Mouse (Mus musculus) hindbrain, embryonic 16.5 days (tissue): ENCODE measurements around the gene Shmt2. TPM values are rescaled to one million over a fixed set of nuclear protein-coding genes. Genes with fewer than 3 reads are reported as not detected.

ENCODE experiments used
- ATAC-seq: fragments of 200-750 bp; cut with Nextera tagmentation; 2 replicates; pipeline ENCODE4 v1.8.0; 2017; ENCODE audit warnings: moderate TSS enrichment, moderate library complexity
- H3K27ac ChIP-seq: fragments of 300-500 bp; sonication (generic); 2 replicates; pipeline ENCODE4 v1.5.1; 2014; ENCODE audit warnings: low read depth, mild to moderate bottlenecking, control low read depth, low read length, moderate library complexity
- H3K27me3 ChIP-seq: fragments of 300-500 bp; sonication (generic); replicated peaks from 2 replicates; pipeline ENCODE4 v1.6.1; 2014; ENCODE audit warnings: low read length; ENCODE audit not compliant: control insufficient read depth, insufficient read depth
- H3K36me3 ChIP-seq: fragments of 300-500 bp; sonication (generic); 2 replicates; pipeline ENCODE4 v1.6.1; 2014; ENCODE audit warnings: mild to moderate bottlenecking, low read length, moderate library complexity, mixed read lengths; ENCODE audit not compliant: control insufficient read depth, insufficient read depth
- H3K4me1 ChIP-seq: fragments of 300-500 bp; sonication (generic); 2 replicates; pipeline ENCODE4 v1.6.1; 2014; ENCODE audit warnings: low read depth, low read length; ENCODE audit not compliant: control insufficient read depth, insufficient read depth
- H3K4me2 ChIP-seq: fragments of 300-500 bp; sonication (generic); 2 replicates; pipeline ENCODE4 v1.6.1; 2014; ENCODE audit warnings: mild to moderate bottlenecking, low read length, control low read depth, moderate library complexity
- H3K4me3 ChIP-seq: fragments of 300-500 bp; sonication (generic); 2 replicates; pipeline ENCODE4 v1.5.1; 2014; ENCODE audit warnings: mild to moderate bottlenecking, low read length, control low read depth, moderate library complexity
- H3K9ac ChIP-seq: fragments of 300-500 bp; sonication (generic); 2 replicates; pipeline ENCODE4 v1.6.1; 2014; ENCODE audit warnings: low read depth, mild to moderate bottlenecking, control low read depth, low read length, moderate library complexity
- H3K9me3 ChIP-seq: fragments of 300-500 bp; sonication (generic); 2 replicates; pipeline ENCODE4 v1.6.1; 2014; ENCODE audit warnings: mild to moderate bottlenecking, low read length, moderate library complexity; ENCODE audit not compliant: control insufficient read depth
- WGBS: fragments of 180-500 bp; shearing (Covaris S2); extraction: QIAGEN DNeasy Blood & Tissue Kit; methylation state at CpG from one replicate; pipeline ENCODE4 v1.1.7; 2014; 5-methylcytosine and 5-hydroxymethylcytosine counted together
- polyA plus RNA-seq: library from polyadenylated mRNA; unstranded; fragments of >200 nt; fragmentation: Nextera tagmentation; extraction: Ambion mirVana; gene quantifications from 2 replicates; pipeline ENCODE4 v1.2.1, GENCODE M21; 2015

Shmt2 gene
- polyA plus RNA-seq, 1 experiment from 2014 or later: 52.8 TPM

DNA sequence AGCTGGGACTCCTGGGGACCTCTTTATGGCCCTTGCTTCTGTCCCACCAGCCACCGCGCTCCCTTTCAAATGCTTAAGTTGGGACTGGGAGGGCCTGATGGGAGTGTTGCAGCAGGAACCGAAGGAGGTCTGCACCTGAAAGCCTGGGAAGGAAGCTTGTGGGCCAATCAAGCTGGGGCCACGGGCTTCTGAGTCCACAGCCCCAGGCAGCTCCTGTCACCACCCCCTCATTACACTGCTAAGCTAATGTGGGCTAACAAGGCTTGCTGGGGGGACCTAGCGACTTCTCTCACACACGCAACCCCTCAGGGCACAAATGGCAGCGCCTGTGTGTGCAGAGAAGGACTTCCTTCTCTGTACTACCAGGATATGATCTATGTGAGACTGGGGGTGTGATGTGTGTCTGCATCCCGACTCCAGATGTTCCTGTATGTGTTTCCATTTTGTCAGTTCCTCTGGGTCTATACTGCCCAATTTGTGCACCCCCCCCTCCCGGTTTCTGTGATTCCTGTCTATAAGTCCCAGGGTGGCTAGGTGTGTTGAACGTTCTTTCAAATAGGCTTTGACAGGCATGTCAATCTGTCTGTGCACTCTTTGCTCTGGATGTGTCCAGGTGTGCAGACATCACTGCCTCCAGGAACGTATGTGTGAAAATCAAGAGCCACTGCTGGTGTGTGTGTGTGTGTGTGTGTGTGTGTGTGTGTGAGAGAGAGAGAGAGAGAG lies 11.2 kb downstream of the Shmt2 start:
- 6% methylated on average over 11 of the region's 11 CpGs for WGBS
- H3K4me3 ChIP-seq: peak overlapping the region; percentile 46

DNA sequence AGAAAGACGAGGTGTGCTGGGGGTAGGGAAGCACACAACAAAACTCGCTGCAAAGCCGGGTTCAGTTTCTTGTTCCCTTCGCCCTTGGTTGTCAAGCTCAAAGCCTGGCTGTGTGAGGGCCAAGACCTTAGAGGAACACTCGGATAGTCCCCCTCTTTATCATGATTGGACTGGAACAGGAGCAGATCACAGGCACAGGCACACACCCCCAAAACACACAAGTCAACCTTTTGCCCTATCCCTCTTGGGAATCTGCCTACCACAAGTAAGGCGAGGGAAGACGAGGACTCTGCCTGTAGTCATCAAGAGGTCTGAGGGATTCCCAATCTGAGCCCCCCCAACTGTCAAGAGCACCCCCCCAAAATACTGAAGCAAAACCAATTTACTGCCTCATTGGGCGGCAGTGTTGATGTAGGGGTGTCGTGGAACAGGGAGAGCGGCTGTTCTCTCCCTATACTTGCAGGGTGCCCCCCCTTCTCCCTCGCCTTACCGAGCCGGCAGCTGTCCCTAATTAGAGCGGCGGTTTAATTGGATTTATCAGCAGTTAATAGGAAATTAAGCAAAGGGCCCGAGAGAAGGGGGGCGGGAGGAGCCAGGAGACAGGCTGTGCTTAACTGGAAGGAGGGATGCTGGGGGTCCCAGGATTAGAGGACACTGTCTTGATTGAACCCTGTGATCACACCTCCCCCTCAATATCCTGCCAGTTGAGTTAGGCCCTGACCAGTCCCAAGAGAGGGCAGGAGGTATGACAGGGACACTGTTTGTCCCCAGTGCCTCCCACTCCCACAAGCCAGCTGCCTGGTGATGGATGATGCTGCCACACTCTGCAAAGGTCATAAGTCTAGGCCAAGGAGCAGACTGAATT lies 12.2 kb downstream of the Shmt2 start:
- peak overlapping the region; percentile 81 for H3K9ac ChIP-seq
- peak overlapping the region; percentile 90 for H3K4me2 ChIP-seq
- H3K9me3 ChIP-seq: no peaks in the 10 kb centered on the region
- H3K4me3 ChIP-seq: peak overlapping the region; percentile 38
- ATAC-seq: peak; percentile 5
- 7% methylated on average over 16 of the region's 17 CpGs for WGBS
- no peaks in the 10 kb centered on the region for H3K27me3 ChIP-seq
- no peaks in the 10 kb centered on the region for H3K36me3 ChIP-seq
- peaks cover 63% of the 10 kb centered on the region for H3K4me1 ChIP-seq
- H3K27ac ChIP-seq: peak overlapping the region; percentile 98

More for the DNA sequence above, 11.2 kb downstream of the Shmt2 start:
- no peaks in the 10 kb centered on the region for H3K27me3 ChIP-seq
- H3K9ac ChIP-seq: peak overlapping the region; percentile 81
- peak overlapping the region; percentile 98 for H3K27ac ChIP-seq
- ATAC-seq: no peak
- H3K9me3 ChIP-seq: no peaks in the 10 kb centered on the region
- no peaks in the 10 kb centered on the region for H3K36me3 ChIP-seq
- peak overlapping the region; percentile 90 for H3K4me2 ChIP-seq
- H3K4me1 ChIP-seq: peaks cover 67% of the 10 kb centered on the region

DNA sequence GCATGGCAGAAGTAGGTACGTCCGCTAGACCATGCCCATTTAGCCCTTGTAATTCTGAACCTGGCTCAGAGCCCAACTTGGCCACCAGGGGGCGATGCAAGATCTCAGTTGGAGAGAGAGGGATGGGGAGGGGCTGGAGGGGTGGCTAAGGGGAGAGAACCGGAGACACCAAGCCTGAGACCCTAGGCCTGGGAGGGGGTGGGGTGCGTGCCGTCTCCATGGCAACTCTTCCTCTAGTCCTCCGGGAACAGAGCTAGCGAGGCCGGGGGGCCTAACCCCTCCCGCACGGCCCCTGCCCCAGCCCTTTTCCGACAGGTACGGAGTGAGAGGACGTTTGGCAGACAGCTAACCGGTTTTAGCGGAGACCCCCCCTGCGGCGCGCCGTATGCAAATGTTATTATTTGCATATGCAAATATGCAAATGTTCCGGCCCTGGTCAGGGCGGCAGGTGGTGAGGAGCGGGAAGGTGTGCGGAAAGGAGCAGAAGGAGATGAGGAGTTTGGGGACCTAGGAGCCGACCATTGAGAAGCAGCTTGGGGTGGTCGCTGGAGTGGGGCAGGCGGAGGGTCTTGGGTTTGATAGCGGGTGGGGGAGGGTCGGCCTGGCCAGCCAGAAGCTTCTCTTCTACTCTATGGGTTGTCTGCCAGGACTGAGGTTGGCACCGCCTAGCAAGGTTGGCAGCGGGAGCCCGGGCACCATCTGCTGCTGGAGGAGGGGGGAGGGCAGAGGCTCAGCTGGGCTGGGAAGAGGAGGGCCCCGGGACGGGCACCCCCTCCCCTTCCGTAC lies 13.0 kb downstream of the Shmt2 start:
- WGBS: under 1% methylated on average over 35 of the region's 35 CpGs
- ATAC-seq: peak; percentile 70

DNA sequence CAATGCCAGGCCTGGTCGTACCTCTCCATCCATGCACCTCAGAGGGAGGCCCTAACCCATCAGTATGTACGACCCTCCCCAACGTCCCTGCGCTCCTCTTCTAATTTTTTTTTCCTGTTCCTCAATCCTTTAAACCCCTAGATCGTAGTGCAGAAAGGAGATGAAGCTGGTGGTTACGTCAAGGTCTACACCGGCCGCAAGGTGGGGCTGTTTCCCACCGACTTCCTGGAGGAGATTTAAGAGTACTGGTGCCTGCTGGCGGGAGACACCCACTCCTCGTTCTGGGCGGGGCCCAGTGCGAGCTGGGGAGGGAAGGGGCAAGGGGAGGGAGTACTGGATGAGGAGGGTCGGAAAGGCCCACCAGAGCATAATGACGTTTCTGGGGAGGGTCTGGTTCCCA lies 14.0 kb downstream of the Shmt2 start:
- H3K4me1 ChIP-seq: peaks cover 52% of the 10 kb centered on the region
- H3K4me3 ChIP-seq: peak overlapping the region; percentile 38; the same call in 1 of the 2 replicates

More for the DNA sequence above, 13.0 kb downstream of the Shmt2 start:
- Histone ChIP-seq H3K27ac (peak overlapping the region; percentile 98), H3K36me3 (no peaks in the 10 kb centered on the region), H3K9me3 (no peaks in the 10 kb centered on the region), H3K27me3 (no peaks in the 10 kb centered on the region), H3K4me3 (peak overlapping the region; percentile 38), H3K4me1 (peaks cover 62% of the 10 kb centered on the region), H3K4me2 (peak overlapping the region; percentile 90), H3K9ac (peak overlapping the region; percentile 58)

DNA sequence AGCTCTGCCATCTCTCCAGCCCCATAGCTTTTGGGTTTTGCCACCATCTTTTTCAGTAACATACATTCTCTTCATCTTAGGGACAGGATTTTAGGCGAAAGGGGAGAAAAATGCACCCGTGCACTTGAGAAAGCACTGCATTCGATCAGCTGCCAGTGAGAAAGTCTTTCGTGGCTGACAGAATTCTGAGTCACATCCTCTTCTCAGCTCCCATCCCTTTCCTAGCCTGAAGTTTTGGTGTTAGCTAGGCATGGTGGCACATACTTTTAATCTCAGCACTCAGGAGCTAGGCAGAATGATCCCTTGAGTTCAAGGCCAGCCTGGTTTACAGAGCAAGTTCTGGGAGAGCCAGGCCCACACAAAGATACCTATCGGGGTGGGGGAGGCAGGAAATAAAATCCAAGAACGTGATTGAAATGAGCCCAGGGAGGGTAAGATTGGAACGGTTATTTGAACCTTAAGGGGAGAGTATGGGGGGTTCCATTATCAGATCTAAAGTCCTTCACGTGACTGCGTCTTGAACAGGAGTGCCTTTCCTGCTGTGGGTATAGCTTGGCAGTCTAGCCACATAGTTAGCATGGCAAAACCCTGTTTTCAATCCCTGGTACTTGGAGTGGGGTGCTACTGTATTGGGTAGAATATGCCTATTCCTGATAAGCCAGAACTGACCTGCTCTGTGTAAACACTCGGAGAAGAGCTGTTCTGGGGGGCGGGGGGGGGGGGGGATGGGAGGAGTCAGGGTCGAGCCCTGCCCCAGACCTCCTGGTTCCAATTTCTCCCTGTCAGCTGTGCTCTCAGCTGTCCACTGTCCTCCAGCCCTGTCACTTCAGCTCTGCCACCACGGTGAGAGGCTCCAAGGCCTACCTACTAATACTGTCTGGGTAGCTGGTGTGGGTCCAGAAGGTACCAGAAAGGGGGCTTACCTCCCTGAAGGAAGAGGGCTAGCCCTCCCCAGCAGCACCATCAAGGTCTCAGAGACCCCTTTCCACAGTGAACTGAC lies 21.1 kb downstream of the Shmt2 start, which contains the start of gene Stac3:
Gene Stac3 (plus strand): TSS at position 793 of the 1,000 bp plus-strand sequence.
- no peaks in the 10 kb centered on the region for H3K9me3 ChIP-seq
- H3K27ac ChIP-seq: no peak within 1 kb of the TSS
- H3K27me3 ChIP-seq: no peaks in the 10 kb centered on the region
- H3K4me1 ChIP-seq: no peaks in the 10 kb centered on the region
- peaks cover 21% of the 10 kb centered on the region for H3K36me3 ChIP-seq
- WGBS: 84% methylated on average over 12 of the region's 13 CpGs
- H3K4me2 ChIP-seq: no peak within 1 kb of the TSS
- H3K9ac ChIP-seq: no peak within 1 kb of the TSS
- ATAC-seq: no peak
- no peak within 1 kb of the TSS for H3K4me3 ChIP-seq

More for the DNA sequence above, 14.0 kb downstream of the Shmt2 start:
- Histone ChIP-seq H3K36me3 (no peaks in the 10 kb centered on the region), H3K27ac (peak overlapping the region; percentile 98), H3K27me3 (no peaks in the 10 kb centered on the region), H3K9me3 (no peaks in the 10 kb centered on the region), H3K4me2 (peak overlapping the region; percentile 90), H3K9ac (peak overlapping the region; percentile 47)
- 3% methylated on average over 15 of the region's 15 CpGs for WGBS
- no peak for ATAC-seq

DNA sequence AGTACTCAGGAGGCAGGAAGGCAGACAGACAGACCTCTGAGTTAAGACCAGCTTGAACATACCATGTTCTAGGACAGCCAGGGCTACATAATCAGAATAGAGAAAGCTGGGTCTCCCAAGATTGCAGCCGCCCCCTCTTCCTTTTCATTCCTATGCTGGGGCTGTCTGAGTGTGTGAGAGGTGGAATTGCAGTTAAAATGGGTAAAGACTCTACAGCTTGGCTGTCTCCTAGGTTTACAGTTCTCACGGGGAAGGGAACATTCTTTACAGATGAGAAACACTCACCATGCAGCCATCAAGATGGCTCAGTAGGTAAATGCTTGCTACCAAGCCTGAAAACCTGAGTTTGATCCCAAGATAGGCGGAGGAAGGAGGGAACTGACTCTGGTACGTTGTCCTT lies 22.2 kb downstream of the Shmt2 start:
- H3K9me3 ChIP-seq: no peaks in the 10 kb centered on the region
- WGBS: 91% methylated on average over 4 of the region's 4 CpGs
- H3K4me2 ChIP-seq: no peak overlapping the region
- no peaks in the 10 kb centered on the region for H3K4me1 ChIP-seq
- no peak for ATAC-seq
- H3K27me3 ChIP-seq: no peaks in the 10 kb centered on the region
- no peak overlapping the region for H3K4me3 ChIP-seq
- peaks cover 28% of the 10 kb centered on the region for H3K36me3 ChIP-seq
- H3K9ac ChIP-seq: no peak overlapping the region
- H3K27ac ChIP-seq: no peak overlapping the region

DNA sequence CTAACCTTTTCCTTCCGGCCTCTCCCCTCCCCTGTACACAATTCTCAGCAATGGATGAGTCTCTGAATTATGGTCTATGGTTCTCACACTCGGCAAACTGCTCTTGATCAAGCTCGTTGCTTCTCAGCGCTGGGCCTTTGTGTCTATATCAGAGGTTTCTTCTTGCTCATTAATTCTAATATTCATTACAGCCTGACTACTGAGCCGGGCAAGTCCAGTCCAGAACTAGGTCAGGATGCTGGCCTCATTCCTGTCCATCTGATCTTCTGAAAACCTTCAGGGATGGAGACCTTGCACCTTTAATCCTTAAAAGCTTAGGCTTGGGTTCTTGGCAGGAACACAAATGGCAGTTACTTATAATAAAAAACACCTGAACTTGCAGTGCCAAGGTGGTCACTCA lies 22.7 kb downstream of the Shmt2 start:
- no peak overlapping the region for H3K4me2 ChIP-seq
- H3K36me3 ChIP-seq: peaks cover 34% of the 10 kb centered on the region
- H3K9me3 ChIP-seq: no peaks in the 10 kb centered on the region
- WGBS: 81% methylated on average over 5 of the region's 5 CpGs
- H3K27me3 ChIP-seq: no peaks in the 10 kb centered on the region
- H3K4me1 ChIP-seq: no peaks in the 10 kb centered on the region
- ATAC-seq: no peak
- H3K4me3 ChIP-seq: no peak overlapping the region
- H3K27ac ChIP-seq: no peak overlapping the region
- H3K9ac ChIP-seq: no peak overlapping the region

DNA sequence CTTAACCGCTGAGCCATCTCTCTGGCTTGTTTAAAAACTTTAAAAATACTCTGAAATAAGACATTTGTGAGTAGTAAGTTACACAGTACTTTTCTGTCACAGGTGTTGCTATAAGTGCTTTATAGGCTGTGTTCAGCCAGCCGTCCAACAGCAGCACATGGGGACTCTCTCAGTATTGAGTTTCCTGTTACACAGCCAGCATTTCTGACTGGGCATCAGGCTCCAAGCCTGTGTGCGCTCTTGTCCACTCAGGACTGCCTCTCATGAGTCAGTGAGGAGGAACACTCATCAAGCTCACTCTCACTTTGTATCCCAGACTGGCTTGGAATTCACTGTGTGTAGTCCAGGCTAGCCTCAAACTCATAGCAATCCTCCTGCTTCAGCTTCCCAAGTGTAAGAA lies 26.1 kb downstream of the Shmt2 start:
- WGBS: 97% methylated on average over 3 of the region's 3 CpGs
- Histone ChIP-seq H3K9me3 (no peaks in the 10 kb centered on the region), H3K4me1 (peaks cover under 1% of the 10 kb centered on the region), H3K4me2 (no peak overlapping the region), H3K9ac (no peak overlapping the region), H3K27ac (no peak overlapping the region), H3K27me3 (no peaks in the 10 kb centered on the region), H3K36me3 (peaks cover 41% of the 10 kb centered on the region), H3K4me3 (no peak overlapping the region)
- ATAC-seq: no peak
